ENCODE assay signal across 25 mouse cellular contexts in genomic region chr10:41054005-41054404, GRCm38 (mm10). TPM values are rescaled to one million over a fixed set of nuclear protein-coding genes. Genes with fewer than 3 reads are reported as not detected.
"Had no signal": no experiment of that assay in that cellular context is flagged by ENCODE, and none has a peak within 500 bp of the region (broad histone marks: within the 10 kb centered on the region; RNA-seq: fewer than 3 reads in every experiment).

No protein-coding gene starts in this region.

- H3K9ac ChIP-seq: lung, embryonic 14.5 days; midbrain, embryonic 12.5 days; neural tube, embryonic 13.5 days; neural tube, embryonic 15.5 days had no signal

- H3K27me3 ChIP-seq: midbrain, embryonic 12.5 days; neural tube, embryonic 13.5 days; neural tube, embryonic 15.5 days had no signal

- H3K36me3 ChIP-seq: midbrain, embryonic 10.5 days; midbrain, embryonic 12.5 days; neural tube, embryonic 13.5 days; neural tube, embryonic 15.5 days had no signal

- H3K4me2 ChIP-seq: lung, embryonic 14.5 days; midbrain, embryonic 12.5 days; neural tube, embryonic 13.5 days; neural tube, embryonic 15.5 days had no signal

- H3K4me3 ChIP-seq: midbrain, embryonic 10.5 days; midbrain, embryonic 12.5 days; myocyte; neural tube, embryonic 13.5 days; neural tube, embryonic 15.5 days had no signal

- H3K27ac ChIP-seq: midbrain, embryonic 10.5 days; midbrain, embryonic 12.5 days; neural tube, embryonic 13.5 days; neural tube, embryonic 15.5 days had no signal

- ATAC-seq: midbrain, embryonic 16.5 days had no signal

- DNase-seq: lung, embryonic 14.5 days; lung, postnatal 10 days; lung, postnatal 4 days; midbrain, embryonic 14.5 days; retina, postnatal 1 day; right cerebral cortex, adult 18-20 months; right cerebral cortex, postnatal 25 days; right cerebral cortex, postnatal 4 days; spleen, adult 18-20 months; thymus, adult 18-20 months; thymus, postnatal 14 days; thymus, postnatal 36 days had no signal

- H3K4me1 ChIP-seq: midbrain, embryonic 12.5 days; neural tube, embryonic 13.5 days; neural tube, embryonic 15.5 days had no signal

- H3K9me3 ChIP-seq: midbrain, embryonic 10.5 days; midbrain, embryonic 12.5 days; neural tube, embryonic 13.5 days; neural tube, embryonic 15.5 days had no signal

RNA-seq across cellular contexts. Expression of gene Gpr6, which starts 18.1 kb away (rescaled TPM):
- total RNA-seq: megakaryocyte, adult 5-6 weeks; megakaryocyte-erythroid progenitor cell, adult 5-6 weeks had no signal
- polyA plus RNA-seq: lung, embryonic 14.5 days; lung, embryonic 16.5 days; midbrain, embryonic 10.5 days; myocyte; neural tube, embryonic 11.5 days; neural tube, embryonic 13.5 days; stomach, embryonic 14.5 days; stomach, embryonic 16.5 days; thymus, postnatal 0 days had no signal
